Mouse (Mus musculus) G1E (cell line): ENCODE data around the gene Asic2.

Experiments
- GATA2 ChIP-seq: IDR thresholded peaks from 2 replicates; pipeline ENCODE4 v1.6.1; 2012; ENCODE audit warnings: low read depth, low read length, inconsistent platforms, borderline replicate concordance
- POLR2AphosphoS5 ChIP-seq: IDR thresholded peaks from 2 replicates; pipeline ENCODE4 v1.6.1; 2012; ENCODE audit warnings: low read depth, low read length, inconsistent platforms; ENCODE audit not compliant: insufficient replicate concordance

- TF ChIP-seq POLR2AphosphoS5 (no peak), GATA2 (no peak)
Measured at GRCm38 (mm10) chr11:81330982-81331381, 637.3 kb downstream of the Asic2 start.
